Mouse (Mus musculus): Measurements from ENCODE around the gene Dnaja4.
"Not testable (repeated sequence)": the region's sequence is repeated elsewhere in the genome, so short reads cannot be mapped to it uniquely, and the experiment has no call there.

Dnaja4 gene

DNA sequence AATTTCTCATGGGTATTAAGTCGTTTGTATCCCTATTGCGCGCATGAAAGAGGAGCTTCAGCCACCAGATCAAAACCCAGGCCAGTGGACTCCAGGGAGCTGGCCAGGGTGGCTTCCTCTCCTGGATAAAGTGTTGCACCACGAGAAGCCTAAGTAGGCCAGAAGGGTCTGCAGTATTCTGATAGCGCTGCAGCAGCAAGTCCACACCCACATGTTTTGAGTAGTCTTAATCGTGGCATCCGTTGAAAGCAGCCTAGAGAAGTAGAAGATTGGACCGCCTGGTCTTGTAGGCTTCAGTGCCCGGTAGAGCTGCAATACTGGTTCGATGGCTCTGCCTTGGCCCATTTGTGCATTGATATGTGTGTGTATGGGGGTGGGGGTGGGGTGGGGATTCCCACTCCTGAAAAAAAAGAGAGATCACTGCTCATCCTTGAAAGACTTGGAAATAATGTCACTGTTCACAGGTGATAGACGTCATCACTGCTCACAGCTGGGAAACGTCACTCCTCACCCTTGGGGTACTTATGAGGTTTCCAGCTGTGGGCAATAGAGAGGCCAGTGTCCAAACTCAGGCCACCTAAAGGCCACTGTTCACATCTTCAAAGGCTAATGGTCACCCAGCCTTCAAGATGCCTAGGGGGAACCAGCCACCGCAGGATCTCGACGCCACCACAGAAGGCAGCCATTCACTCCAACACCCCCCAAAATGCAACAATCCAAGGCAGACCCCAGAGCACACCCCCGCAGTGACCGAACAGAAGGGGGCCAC, at the start of gene Dnaja4:
Dnaja4 (plus strand) TSS at position 556 of the 769 bp plus-strand sequence.
- DNase-seq: no peak

DNA sequence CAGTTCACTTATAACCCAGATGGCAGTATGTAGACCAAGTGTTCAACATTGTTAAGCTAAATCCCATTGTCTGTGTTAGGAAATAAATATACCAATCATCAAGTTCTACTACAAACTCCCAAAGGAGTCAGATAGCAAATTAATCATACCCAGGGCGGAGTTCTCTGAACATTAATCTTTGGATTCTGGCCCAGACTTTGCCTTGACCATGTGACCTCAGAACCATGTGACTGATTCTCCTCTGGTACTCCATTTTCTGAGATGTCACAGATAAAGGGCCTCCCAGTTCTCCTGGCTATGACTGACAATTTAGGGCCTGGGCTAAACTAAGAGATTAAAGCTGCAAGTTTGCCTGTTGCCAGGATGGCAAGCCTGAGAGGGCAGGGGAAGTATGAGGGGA, 49.3 kb upstream of the Dnaja4 start:
- no peak for DNase-seq

DNA sequence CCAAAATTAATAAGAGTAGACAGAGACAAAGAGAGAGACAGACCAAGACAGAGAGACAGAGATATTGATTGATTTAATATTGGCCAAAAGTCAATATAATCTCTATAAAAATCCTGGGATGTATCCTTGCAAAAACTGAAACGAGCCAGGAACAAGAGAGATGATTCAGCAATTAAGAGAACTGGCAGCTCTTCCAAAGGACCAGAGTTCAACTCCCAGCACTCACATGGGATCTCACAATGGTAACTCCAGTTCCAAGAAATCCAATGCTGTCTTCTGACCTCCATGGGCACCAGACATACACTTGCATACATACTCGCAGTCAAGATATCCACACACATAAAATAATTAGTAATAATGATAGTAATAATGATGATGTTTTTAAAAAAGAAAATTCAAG, 45.9 kb upstream of the Dnaja4 start:
- DNase-seq: no peak

DNA sequence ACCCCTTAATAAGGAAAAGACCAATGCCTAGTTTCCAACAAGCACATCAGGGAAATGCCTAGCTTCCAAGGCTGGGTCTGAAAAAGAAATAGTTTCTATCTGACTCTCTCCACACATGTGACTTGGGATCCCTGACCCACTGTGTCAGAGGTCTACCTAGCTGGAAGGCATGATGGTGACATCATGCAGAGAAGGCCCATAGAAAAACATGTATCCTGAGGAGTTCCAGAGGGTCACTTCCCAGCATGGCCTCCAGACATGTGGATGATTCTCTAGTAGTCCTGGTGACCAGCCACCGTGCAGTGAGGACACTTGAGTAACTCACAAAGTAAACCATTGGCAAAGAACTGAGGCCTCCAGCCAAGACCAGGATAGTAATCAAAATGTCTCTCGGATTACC, 42.8 kb upstream of the Dnaja4 start:
- DNase-seq: no peak

DNA sequence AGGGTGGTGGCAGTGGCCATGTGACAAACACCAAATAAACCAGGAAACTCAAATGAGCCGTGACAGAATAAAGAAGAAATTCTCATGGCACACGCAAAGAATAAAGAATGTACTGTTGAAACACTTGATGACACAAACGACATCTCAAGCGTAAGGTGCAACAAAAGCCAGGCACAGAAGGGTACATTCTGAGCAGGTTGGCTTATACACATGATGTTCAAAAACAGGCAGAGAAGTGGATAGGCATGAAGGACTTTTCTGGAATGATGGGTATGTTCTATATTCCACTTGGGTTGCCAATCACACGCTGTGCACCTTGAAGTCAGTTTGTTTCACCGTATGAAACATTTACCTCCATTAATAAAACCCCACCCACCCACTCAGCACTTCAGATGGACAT, 42.3 kb upstream of the Dnaja4 start:
- no peak for DNase-seq

DNA sequence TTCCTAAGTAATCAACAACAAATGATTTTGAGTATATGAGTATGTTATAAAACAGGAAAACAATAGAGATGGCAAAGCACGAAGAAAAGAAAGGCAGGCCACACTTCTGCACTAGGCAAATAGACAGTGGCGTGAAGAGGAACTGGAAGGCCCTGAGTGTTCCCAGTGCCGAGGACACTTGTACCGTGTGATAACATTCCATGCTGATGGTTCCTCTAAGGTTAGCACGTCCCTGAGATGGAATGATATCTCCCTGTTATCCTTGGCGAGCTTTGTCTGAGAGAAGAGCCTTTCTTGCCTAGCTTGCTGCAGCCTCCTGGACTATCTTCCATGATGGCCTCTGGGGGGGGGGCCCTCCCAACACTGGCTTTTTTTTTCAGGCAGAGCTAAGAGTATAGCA, 39.9 kb upstream of the Dnaja4 start:
- no peak for DNase-seq

DNA sequence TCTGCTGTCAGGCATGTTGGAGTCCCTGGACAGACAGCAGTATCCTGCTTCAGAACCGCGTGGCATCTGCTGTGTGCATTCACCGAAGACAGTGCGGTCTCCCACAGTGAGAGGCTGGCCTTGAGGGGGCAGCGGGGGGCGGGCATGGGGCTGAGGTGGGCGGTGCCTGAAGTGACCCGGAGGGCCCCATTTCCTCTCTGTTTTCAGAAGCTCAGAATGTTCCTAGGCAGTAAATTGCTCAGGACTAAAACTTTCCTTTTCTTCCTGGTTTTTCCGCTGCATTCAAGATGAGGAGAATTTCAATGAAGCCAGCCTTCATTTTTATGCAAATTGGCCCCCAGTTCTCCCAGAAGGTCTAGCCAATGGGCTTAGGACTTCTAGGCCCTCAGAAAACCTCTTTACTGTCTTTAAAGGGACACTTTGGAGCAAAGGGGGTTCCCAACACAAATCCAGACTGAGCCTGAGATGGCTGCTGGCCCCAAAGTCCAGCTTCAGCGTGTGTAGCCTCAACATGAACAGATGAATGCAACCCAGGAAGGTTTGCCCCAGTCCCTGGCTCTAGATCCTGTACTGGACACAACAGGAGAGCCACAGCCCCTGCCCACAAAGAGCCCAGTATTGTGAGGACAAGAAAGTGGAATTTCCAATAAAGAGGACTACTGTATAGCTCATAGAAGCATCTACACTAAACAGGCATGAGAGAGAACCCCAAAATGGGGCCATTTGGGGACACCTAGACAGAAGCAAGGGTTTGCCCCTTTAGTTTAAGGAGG, 36.9 kb upstream of the Dnaja4 start, which contains the start of gene Acsbg1:
Acsbg1 (minus strand) TSS at position 266 of the 773 bp plus-strand sequence.
- no peak for DNase-seq

DNA sequence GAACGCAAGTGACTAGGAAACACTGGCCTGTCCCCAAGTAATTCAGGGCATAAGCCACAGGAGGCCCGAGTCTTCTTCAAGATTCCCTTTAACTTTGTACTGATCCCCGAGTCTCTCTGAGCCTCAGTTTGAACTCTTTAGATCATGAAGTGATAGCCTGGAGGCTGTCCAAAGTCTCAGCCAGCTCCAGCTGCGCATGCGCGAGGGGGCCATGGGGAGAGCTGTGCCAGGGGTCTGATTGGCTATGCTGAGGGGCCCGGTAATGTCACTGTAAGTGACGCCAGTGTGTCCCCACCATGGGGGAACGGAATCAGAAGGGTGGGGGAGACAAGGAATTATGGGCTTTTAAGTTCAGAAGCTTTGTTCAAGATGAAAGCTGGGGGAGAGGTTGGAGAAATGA, 34.3 kb upstream of the Dnaja4 start:
- DNase-seq: no peak

DNA sequence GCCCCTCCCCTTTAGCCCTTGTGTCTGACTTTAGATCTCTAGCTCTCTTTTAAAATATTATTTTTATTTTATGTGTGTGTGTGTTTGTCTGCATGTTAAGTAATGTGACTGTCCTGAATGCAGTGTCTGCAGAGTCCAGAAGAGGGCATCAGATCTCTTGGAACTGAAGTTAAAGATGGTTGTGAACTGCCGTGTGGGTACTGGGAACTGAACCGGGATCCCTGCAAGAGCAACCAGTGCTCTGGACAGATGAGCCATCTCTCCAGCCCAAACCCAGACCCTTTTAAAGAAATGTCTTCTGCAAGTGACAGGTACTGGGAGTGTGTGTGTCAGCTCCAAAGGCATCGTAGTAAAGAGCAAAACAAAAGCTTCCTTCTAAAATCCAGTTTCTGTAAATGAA, 32.6 kb upstream of the Dnaja4 start:
- DNase-seq: no peak

DNA sequence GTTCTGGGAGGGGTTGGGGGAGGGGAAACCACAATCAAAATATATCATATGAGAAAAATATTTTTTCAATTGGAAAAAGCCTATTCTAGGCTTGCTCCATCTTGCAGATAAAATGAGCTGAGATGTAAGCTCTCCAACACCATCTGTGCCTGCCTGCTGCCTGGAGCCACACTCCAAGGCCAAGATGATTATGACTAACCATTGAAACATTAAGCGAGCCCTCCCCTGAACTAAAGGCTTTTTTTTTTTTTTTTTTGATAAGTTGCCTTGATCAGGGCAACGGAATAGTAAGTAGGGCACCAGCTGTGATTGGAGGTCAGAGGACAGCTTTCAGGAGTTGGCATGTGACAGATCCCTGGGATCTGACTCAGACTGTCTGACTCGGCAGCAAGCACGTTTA, 30.2 kb upstream of the Dnaja4 start:
- no peak for DNase-seq

DNA sequence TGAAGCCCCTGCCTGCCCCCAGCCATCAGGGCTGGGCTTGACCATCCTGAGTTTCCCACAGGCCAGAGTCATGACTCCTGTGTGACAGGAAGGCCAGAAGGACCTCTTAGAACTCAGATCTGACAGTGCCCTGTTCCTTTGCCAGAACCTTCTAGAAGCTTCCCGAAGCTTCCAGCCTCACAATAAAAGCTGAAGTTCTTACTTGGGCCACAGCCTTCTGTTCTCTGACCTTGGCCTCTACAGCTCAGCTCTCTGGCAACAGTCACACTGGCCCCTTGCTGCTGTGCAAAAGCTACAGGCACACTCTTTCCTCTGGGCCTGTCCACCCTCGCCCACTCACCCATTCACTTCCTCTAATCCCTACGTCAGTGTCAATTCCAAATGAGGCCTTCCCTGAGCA, 26.7 kb upstream of the Dnaja4 start:
- no peak for DNase-seq

DNA sequence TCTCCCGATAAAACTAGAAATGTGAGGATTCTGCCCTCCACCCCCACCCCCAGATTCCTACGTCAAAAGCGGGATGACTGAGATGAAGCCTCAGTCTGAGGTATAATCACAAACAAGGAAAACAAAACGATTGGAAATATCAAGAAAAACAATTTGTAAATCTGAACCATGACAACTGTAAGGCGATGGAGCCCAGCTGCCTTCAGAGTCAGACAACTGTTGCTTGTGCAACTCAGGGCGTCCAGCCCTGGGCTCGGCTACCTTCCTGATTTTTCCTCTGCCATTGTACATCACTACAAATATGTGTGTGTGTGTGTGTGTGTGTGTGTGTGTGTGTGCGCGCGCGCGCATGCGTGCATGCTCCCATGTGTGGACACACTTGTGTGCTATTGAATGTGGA, 24.8 kb upstream of the Dnaja4 start:
- no peak for DNase-seq

DNA sequence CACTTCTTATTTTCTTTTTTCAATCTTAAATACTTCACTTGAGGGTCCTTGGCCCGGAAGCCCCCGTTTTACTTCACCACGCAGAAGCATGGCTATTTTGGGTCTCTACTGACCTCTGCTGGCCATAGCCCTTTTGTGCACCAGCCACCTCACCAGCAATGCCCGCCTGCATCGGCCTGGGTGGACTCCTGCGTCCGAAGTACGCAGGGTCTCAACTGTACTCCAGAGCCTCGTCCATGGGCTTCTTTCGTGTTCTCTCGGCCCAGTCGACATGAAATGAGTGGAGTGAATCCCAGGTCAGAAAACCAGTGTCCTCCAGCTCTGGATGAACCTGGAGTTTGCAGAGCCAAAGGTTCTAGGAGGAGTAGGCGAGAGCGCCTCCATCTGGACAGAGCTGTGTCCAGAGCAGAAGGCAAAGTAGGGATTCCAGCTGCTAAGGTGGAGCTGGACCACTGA, 22.1 kb upstream of the Dnaja4 start:
- DNase-seq: peak; percentile 81

DNA sequence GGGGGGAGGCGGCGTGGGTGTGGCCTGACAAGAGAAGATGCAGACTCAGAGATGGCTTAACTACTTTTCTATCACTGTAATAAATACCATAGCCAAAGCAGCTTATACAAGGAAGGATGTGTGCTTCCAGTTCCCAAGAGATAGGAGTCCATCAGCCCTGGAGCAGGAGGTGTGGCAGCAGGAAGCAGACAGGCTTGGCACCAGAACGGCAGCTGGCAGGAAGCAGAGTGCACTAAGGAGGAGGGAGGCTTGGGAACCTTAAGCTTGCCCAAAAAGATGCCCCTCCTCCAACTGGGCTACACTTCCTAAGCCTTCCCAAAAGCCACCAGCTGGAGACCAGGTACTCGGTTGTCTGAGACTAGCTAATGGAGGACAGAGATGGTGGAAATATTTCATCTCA, 15.8 kb upstream of the Dnaja4 start:
- no peak for DNase-seq

DNA sequence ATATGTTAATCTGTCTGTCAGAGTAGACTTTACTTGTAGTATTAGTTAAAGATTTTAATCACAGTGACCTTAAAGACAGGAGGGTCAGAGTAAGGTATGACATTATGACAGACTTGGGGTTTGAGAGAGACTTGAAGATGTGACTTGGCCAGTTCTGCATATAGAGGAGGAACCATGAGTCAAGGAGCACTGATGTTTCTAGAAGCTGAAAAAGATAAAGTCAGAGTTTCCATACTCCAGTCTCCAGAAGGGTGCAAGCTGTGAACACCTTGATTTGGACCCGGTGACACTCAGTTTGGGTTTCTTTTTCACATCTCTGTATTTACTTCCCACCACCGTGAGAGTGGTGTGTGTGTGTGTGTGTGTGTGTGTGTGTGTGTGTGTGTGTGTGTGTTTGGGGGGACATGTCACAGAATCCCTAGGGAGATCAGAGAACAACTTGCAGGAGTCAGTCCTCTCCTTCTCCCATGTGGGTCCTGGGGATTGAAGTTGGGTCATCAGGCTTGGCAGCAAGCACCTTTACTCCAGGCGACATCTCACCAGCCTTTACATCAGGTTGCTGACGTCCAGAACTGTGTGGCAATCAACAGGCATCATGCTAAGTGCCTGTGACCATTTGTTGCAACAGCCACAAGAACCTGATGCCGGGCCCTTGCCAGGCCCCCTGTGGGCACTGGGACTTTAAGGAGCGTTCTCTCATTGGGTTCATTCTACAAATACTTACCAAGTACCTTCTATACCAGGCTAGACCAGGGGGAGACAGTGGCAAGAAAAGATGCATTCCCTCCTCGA, 14.7 kb upstream of the Dnaja4 start:
- no peak for DNase-seq

DNA sequence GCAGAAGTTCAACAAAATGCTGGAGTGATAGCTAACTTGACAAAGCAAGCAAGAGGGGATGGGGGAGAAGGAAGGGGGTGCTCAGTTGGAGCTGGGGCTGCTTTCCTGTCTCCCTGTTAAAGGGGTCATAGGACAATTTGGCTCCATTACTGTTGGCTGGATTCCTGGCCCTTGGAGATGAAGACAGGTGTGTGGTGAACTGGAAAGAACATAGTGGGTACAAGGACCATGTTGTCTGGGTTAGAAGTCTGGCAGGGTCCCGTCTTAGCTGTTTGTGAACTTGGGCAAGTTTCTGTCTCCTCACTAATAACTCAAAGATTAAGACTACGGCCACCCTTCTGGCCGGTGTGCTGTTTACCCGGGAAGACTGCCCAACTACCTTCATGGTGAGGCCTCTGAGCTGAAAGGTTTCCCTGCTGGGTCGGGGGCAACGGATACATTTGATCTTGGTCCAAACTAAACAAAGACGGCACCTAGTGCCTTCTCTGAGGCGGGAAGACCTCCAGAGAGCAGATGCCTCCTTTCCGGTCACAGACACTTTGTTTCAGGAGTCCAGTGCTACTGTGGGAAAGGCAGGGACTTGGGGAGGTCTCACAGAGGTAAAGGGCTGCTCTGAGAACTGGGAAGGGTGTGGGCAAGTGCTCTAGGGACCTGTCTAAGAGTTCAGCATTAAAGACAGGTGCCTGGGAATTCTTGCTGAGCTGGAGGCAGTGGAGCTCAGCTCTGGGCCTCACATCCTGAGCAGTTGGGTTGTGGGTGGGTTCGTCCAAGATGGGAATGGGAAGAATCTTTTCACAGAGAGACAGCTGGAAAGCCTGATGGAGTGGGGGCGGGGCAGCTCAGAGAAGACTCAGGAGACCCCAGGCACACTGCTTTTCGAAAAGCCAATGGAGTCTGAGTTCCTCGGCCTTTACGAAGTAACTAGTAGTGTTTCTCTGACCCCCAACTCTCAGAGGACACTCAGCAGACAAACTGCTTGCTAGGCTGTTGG, 11.1 kb upstream of the Dnaja4 start:
- DNase-seq: no peak

DNA sequence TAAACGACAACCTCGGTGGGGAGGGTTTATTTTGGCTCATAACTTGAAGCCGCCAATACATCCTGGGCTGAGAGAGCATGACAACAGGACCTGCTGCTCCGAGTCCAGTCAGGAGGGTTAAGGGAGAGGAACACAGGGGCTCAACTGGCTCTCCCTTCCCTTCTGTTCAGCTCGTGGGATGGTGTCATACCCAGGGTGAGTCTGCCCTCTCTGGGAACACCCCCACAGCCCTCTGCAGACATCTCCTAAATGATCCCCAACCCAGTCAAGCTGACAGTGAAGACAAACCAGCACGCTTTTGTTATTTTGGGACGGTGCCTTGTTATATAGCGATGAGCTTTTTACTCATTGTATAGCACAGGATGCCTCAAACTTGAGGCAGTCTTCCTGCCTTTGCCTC, 9.2 kb upstream of the Dnaja4 start:
- no peak for DNase-seq

DNA sequence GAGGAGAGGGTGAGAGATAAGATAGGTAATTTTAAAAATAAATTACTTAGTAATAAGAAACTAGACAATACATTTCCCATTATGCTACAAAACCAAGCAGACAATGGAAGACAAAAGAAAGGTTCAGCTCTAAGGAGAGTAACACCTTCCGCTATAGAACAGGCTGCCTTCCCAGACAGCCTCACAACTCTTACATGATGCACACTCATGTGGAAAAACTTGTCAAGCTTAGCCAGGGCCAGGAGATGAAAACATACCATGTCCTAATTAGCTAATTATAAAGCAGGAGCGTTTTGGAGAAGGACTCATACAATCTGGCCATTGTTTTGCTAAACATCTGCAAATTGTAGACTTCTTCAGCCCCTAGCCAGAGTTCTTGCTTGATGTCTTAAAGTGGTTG, 8.0 kb upstream of the Dnaja4 start:
- DNase-seq: not testable (repeated sequence)

DNA sequence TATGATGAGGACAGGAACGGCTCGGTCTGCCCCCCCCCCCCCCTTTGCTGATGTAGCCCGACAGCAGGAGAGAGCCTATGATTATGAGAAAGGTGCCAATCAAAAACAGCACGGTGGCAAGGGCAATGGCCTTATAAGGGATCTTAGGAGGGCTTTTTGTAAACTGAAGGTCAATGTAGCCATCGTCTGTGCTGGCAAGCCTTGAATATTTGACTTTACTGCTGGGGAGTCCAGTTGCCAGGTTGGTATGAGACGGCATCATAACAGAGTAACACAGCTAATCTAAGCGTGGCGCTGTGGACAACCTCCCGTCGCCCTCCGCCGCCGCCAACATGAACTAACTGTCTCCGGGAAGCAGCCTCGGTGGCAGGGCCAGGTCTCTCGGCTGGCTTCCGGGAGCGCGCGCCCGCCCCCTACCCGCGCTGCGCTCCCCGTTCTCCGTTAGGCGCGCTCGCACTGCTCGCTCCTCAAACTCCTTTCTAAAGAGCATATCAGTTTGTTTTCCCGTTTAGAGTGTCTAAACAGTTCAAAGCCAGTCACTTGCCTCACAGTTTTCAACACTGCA, 7.3 kb upstream of the Dnaja4 start:
- DNase-seq: not testable (repeated sequence)

DNA sequence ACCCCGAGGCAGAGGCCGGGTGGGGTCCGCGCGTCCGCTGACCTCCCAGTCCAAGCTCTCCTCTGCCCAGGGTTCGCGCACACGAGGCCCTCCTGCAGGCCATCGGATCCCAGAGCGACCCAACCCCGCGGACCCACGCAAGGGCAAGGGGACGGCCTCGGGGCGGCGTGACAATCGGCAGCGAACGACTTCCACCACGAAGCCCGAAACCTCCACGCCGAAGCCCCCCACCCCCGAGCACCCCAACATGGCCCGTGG, 343 bp downstream of the Dnaja4 start:
- no peak for DNase-seq

DNA sequence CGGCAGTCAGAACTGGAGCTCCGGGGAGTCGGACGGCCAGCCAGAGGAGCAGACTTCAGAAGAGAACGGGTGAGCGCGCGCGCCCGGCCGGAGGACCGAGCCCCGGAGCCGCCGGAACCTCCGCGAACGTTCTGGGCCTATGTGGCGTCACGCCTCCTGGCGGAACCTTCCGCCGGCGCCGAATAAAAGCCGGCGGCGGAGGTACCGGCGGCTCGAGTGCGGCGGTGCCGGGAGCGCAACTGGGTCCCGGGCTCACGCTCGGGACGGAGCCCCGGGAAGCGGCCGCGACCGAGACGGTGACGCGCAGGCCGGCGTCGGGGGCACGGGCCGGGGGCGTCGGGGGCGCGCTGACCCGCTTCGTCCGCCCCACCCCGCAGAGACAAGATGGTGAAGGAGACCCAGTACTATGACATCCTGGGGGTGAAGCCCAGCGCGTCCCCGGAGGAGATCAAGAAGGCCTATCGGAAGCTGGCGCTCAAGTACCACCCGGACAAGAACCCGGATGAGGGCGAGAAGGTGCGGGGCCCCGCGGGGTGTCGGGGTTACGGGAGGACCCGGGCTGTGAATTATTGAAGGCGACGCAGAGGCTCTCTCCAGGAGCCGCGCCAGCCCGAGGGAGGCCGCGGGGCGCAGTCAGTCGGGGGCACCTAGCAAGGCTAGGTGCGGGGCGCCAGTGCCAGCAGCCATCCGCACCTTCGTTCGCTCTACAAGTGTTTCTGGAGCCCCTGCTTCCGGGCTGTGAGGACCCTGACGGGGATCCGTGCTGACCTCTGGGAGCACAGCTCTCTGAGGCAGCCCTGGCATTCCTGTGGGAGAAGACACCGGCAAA, 886 bp downstream of the Dnaja4 start:
- DNase-seq: peak; percentile 83

All from kidney, adult 18-20 months (tissue).